Mouse (Mus musculus): Measurements from ENCODE around the gene Srms.

GRCm38 (mm10) chr2:181205678-181206077, 7.3 kb downstream of the Srms start:
- no peak for TF ChIP-seq POLR2AphosphoS2 (IDR thresholded peaks at IDR 0.05; ENCODE audit: low read length)
- TF ChIP-seq ZMIZ1 (IDR thresholded peaks at IDR 0.05; ENCODE audit: low read depth, low read length): no peak
- TF ChIP-seq E2F4 (IDR thresholded peaks at IDR 0.05; ENCODE audit: borderline replicate concordance, low read depth, low read length): no peak
- no peak for TF ChIP-seq RAD21 (IDR thresholded peaks at IDR 0.05; ENCODE audit: low read depth, low read length)
- TF ChIP-seq MXI1 (IDR thresholded peaks at IDR 0.05; ENCODE audit: low read depth, low read length): no peak
- TF ChIP-seq USF2 (IDR thresholded peaks at IDR 0.05; ENCODE audit: borderline replicate concordance in 1 of 2, insufficient read depth in 1 of 2, low read depth in 1 of 2, low read length in 2 of 2): no peak
- TF ChIP-seq CTCF (IDR thresholded peaks at IDR 0.05 in 2 of 3, conservative IDR thresholded peaks at IDR 0.05 in 1 of 3; ENCODE audit: control insufficient read depth in 1 of 3, insufficient read depth in 1 of 3, low read depth in 2 of 3, low read length in 3 of 3, poor library complexity in 1 of 3, severe bottlenecking in 1 of 3): no peak

Measured in MEL (cell line).